Mouse (Mus musculus): Measurements from ENCODE around the gene Onecut3.

The Onecut3 gene

DNA sequence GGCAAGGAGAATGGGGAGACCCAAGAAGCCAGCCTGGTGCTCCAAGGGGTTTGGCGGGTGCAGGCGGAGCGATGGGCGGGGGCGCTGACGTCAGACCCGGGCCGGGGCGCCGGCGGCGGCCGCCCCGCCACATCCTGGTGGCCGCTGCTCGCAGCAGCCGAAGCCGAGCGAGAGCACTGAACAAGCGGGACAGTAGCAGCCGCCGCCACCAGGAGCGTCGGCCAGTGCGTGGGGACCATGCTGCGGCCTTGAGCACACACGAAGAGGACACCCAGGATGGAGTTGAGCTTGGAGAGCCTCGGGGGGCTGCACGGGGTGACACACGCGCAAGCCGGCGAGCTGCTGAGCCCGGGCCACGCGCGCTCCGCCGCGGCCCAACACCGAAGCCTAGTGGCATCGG lies at the start of gene Onecut3:
Onecut3 (plus strand) TSS at position 104 of the 400 bp plus-strand sequence.
- DNase-seq, result no peak

DNA sequence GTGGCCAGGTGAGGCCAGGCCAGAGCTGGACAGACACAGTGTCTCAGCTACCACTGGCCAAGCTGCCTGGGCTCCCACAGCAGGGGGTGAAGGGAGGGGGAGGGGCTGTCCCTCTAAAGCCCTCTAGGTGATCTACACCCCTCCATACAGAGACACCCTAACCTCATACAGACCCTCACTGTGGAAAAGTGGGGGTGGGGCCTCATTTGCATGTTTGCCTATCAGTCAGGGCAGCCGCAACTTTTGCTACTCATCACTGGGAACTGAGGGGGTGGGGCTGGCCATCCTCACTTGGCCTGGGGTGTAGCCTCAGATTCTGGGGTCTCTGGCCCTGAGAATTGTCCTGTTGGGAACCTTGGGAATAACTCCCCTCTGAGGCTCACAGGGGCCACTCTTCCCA lies 49.6 kb upstream of the Onecut3 start:
- no peak for DNase-seq

DNA sequence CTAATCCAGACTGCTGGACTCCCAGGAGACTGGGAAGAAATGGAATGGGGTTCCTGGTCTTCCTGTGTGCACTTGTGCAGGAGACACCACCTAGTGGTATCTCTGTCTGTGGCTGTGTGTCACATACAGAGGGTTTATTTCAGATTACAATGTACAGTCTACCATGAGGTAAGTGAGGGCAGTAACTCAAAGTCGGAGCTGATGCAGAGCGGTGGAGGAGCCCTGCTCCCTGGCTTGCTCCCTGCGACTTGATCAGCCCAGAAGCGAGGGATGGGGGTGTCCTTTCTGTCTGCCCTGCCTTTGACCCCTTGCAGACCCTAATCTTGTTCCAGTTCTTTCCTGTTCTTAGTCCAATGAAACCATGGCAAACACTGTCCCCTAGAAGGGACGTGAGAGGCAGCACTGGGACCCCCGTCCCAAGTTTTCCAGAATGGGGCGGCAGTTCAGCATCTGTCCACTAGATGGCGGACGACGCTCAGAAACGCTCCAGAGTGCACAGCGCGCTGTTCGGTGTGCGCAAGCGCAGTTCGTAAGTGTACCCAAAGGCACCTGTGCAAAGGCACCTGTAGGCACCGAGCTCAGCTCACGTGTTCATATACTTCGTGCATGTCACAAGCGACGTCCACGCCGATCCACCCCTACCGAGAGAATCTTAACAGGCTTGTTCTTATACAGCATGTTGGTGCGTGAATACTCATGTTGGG lies 48.6 kb upstream of the Onecut3 start:
- DNase-seq, result peak; percentile 80

DNA sequence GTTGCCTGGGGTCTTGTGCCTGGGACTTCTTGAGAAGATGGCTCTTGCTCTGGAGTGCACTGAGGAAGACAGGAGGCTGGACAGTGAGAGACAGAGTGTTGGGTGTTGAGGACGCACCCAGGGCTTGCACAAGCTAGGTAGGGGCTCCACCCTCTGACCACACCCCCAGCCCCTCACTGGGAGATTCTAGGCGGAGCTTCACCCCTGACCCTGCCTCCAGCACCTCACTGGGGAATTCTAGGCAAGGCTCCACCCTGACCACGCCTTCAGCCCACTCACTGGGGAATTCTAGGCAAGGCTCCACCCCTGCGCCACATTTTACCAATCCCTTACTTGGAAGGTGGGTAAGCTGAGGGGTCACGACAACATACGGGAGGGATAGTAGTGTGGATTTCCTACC lies 44.0 kb upstream of the Onecut3 start:
- DNase-seq, result no peak

DNA sequence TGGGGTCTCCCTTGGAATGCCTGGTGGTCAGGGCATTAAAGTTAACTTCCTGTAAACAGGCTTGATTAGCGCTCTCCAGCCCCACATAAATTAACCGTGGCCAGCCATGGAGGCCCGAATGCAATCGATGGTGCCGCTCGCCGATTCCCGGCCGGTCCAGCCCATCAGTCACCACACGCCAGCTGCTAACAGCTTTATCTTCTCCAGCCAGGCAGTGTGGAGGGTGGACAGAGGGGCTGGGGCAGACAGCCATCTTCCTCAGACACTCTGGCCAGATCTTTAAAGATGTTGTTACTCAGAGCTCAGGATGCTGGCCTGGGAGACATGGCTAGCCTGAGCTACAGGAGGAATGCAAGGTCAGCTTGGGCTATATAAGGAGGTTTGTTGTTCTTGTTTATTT lies 41.0 kb upstream of the Onecut3 start:
- no peak for DNase-seq

DNA sequence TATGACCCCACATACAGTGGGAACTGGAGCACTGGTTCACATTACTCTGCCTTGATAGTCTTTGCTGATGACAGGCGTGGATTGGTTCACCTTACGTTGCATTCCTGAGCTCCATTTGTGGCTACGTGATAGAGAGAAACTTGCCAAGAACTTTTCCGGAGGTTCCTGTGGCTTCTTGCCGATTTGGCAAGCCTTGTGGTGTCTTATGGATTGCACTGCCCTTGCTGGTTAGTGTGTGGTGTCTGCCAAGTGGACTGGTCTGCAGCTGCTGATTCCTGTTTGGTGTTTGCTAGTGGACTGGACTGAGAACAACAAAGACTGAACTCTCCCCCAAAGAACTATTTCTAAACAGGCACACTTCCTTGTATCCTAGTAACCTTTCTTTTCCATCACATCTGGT lies 39.9 kb upstream of the Onecut3 start:
- DNase-seq, result no peak

DNA sequence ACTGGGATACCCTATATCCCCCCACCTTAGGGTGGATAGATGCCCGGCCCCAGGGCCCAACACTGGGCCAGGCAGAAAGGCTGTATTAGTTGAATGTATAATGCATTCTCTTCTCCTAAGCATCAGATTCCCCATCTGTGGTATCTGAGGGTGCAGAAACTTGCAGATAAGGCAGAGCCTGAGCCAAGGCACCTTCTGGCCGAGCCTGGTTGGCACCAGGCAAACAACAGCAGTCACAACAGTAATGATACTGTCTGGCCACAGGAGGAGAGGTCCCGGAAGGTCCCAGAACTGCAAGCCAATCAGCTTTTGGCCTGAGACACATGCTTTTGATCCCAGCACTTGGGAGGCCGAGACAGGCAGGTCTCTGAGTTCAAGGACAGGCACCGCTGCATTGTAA lies 38.9 kb upstream of the Onecut3 start:
- no peak for DNase-seq

DNA sequence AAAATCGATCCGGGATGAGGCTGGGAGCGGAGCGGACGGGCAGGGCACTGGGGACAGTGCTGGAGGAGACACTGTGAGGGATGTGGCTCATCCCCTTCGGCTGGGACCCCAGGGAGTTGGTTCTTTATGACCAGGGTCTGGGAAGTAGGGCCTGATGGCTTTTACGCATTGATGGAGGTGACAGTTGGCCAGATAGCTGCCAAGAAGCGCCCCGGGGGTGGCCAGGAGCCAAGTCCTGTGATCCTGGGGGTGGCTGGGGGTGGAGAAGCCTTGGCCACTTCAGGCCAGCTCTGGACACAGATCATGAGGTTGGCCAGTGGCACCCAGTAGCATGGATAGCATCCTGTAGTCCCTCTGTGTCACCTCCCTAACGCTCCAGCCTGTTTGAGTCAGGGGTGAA lies 35.4 kb upstream of the Onecut3 start:
- DNase-seq, result no peak

DNA sequence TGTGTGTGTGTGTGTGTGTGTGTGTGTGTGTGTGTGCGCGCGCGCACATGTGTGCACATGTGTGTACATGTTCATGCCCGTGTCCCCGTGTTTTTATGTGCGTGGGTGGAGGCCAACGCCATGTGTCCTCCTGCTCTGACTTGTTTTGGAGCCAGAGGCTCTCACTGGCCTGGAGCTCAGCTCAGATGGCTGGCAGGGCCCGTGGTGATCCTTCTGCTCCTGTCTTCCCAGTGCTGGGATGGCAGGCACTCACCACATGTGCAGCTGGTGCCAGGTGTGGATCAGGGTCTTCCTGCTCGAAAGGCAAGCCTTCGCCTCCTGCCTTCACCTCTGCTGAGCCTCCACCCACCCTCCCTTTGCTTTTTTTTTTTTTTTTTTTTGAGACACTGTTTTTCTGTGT lies 35.0 kb upstream of the Onecut3 start:
- DNase-seq, result no peak

DNA sequence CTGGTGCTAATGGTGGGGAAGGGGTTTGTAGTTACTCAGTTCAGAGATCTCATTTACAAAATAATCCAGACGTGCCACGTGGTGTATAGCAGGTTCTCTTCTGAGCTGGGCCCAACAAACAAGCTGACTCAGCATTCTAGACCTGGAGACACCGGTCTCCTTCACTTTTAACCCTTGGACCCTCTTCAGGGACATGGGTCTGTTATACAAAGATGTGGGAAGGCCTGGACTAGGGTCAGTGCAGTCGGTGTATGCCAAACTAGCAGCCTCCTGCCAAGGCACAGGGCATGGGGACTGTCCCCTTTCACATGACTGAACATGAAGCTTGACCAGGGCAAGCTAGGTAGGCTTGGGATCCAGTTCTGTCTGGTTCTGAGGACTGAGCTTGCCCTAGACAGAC lies 34.3 kb upstream of the Onecut3 start:
- no peak for DNase-seq

DNA sequence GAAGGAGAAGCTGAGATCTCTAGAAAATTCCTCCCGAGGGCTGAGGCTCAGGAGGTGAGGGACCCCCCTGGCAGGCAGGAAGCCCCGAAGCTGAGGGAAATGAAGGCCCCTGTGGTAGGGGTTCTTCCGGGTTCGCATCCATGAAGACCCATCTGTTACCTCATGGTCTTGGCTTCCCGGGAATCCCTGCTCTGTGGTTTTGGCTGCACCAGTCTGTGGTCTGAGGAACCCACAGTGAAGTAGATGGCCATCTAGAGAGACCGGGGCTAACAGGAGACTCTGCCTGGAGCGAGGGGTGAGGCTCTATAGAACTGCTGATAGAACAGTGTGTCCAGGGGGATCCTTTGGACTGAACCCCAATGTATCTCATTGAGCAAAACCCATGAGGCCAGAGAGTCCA lies 33.3 kb upstream of the Onecut3 start:
- DNase-seq, result no peak

DNA sequence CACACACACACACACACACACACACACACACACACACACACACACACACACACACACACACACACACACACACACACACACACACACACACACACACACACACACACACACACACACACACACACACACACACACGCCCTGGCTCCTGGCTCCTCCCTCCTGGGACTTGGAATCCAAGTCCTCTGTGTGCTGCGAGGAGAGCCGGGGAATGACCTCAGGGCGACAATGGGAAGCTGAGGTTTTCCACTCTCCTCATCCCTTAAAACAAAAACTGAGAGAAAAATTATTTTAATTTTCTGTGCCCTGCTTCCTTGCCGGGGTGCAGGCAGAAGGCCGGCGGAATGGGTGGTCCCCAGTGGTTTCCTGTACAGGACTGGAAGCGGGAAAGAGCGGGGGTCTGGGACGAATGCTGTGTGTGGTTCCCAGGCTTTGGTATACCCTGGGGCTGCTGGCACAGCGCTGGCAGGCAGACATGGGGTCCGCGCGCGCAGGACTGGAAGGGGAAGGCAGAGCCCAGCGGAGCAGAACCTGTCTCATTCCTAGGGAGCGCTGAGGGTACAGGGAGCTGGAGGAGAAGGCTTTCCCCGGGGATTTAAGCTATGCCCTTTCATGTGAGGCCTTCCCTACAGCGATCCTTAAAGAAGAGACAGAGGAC lies 30.1 kb upstream of the Onecut3 start:
- DNase-seq, result no peak

DNA sequence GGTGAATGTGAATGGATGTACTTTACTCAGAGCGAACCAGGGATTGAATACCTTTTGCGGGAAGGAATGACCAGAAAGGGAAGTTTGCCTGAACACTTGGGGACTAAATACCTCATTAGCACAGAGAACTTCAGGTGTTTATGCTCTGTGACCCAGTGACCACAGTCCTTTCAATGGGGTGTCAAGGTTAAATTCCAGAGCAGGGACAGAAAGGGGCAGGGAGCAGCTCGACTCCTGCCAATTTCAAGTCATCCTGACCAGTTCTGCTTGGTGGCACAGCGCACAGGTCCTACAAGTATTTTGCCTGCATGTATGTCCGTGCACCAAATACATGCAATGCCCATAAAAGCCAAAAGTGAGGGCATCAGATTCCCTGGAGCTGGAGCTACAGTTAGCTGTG lies 29.6 kb upstream of the Onecut3 start:
- no peak for DNase-seq

DNA sequence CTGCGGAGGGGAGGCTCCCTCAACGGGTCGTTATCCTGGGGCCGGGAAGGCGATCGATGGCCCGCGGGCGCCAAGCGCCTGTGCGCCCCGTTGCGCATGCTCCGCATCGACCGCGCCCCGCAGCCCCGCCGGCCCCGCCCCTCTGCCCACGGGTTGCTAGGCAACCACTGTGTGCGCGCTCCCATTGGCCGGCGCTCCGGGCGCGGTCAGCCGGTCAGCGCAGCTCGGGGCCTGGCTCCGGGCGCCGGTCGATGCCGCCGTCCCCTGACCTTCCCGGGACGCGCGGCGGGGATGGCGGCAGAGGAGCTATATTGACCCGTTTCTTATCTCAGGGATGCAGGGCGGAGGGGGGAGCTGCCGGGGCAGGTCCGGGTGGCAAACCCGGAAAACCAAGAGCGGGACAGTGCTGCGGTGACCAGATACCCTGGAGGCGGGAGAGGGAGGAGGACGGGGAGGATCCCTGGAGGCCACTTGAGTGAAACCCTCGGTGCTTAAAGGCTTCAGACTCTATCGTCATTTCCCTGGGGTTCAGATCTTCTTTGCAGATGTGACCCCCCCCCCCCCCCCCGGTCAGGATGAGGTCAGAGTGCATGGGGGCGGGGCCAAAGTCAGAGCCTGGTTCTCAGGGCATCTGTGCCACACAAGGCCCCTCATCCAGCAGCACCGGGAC lies 19.2 kb upstream of the Onecut3 start:
- DNase-seq, result peak; percentile 90

DNA sequence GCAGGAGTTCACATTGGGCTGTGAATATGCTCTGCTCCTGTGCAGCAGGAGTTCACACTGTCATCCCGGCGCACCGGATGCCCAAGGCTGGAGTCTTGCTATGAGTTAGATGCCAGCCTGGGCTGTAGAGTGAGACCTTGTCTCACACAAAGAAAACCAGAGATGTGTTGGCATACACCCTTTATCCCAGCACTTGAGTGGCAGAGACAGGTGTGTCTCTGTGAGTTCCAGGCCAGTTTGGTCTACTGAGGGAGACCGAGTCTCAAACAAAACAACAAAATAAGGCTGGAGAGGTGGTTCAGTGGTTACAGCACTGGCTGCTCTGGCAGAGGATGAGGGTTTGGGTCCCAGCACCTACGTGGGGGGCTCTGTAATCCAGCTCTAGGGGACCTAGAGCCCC lies 16.1 kb upstream of the Onecut3 start:
- no peak for DNase-seq

DNA sequence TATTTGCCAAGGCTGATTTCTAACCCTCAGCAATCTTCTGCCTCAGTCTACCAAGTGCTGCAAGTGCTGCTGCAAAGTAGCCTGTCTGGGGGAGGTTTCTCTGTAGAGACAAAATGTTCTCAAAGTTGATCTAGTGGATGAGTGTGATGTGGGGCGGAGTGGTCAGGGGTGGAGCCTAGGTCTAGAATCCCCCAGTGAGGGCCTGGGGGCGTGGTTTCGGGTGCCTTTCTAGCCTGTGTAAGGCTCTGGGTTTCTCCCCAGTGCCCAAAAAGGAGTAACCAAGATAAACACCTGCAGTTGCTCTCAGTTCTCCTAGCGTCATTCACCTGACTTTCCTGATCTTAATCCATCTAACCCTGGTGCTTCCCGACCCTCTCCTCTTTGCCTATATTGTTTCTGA lies 13.6 kb upstream of the Onecut3 start:
- no peak for DNase-seq

DNA sequence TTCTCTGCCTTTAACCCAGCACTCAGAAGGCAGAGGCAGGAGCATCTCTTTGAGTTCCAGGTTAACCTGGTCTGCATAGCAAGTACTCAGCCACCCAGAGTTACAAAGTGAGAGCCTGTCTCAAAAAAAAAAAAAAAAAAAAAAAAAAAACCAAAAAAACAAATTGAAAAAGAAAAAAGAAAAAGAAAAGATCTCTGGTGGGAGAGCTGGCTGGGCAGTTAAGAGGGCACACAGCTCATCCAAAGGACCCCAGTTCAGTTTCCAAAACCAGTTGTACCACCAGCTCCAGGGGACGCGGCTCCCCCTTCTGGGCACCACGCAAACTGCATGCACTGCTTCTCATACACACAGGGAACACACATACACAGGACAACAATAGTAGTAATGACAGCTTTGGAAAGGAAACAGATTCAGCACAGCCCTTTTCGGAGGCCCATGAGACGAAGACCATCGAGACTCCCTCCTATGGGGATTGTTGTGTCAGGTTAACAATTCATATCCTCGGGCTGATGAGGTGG lies 7.7 kb upstream of the Onecut3 start:
- no peak for DNase-seq

DNA sequence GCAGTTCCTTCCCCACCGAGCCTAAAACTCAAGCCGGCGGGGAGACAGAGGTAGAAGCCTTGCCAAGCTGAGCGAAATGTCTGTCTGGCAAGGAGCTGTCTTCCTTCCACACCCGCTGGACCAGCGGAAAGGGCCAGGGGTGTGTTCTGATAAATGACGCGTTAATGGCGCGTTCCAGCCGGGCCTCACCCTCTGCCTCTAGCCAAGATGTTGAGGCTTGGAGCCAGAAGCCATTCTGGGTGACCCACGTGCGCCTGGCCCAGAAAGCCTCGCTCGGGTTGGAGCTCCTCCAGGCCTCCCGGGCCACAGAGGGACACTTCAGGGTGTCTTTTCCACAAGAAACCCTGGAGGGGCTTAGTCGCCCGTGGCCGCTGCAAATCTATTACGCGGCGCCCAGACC lies 4.6 kb upstream of the Onecut3 start:
- no peak for DNase-seq

DNA sequence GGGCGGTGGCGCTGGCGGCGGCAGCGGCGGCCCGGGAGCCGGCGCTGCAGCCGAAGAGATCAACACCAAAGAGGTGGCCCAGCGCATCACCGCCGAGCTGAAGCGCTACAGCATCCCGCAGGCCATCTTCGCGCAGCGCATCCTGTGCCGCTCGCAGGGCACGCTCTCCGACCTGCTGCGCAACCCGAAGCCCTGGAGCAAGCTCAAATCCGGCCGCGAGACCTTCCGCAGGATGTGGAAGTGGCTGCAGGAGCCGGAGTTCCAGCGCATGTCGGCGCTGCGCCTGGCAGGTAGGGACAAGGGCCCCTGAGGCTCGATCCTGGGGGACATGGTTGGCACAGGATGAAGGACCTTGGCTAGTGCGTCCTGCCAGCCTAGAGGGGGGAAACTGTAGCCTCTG lies 1.3 kb downstream of the Onecut3 start:
- DNase-seq, result no peak

DNA sequence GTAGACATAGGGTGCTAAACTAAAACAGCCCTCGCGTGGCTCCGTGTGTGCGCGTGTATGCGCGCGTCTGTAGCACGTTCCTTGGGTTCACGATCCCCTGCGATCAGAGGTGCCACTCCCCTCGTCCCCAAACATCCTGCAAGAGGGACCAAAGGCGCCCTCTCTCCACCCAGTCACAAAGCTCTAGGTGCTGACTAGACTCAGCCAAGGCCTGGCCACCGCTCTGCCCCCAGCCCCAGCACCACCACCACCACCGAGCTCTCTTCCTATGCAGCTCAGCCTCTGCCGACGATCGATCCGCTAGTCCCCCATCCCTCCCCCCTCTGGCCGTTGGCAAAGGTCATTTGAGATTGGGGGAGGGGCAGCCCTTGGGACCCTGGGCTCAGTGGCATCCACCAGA lies 1.8 kb downstream of the Onecut3 start:
- DNase-seq, result no peak

DNA sequence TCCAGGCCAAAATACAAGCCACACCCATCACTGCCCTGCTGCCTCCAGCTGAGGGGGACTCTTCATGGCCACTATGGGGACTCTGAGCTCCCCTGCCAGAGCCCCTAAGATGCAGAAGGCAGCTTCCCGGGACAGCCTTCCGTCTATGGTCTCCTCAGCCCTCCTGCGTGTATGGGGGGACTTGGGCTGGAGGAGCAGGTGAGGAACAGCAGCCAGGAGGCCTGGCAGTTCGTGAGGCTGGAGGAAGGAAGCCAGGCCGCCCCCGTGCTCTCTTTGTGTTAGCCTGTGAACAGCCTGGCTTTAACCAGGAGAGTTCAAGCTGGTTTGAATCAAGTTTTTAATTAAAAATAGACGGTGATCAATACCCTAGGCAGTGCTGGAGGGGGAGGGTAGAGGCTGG lies 7.7 kb downstream of the Onecut3 start:
- DNase-seq, result no peak

DNA sequence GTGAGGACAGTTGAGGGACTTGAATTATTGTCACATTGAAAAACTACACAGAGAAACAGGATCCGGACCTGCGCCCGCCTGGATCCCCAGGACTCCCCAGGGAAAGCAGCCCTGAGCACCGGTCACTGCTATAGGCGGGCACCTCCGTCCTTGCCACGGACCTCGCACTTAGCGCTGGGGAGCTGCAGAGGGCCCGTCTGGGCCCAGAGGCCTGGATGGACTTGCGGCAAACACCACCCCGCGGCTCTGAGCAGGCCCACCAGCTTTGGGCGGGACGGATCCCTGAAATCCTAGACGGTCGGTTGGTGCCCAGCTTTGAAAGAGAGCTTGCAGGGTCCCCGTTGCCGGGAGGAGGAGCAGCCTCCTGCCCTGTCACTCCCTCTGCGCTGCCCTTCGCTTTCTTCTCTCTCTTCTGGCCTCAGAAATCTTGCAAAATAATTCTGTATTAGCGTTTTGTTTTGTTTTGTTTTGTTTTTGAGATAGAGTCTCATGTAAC lies 8.2 kb downstream of the Onecut3 start:
- no peak for DNase-seq

DNA sequence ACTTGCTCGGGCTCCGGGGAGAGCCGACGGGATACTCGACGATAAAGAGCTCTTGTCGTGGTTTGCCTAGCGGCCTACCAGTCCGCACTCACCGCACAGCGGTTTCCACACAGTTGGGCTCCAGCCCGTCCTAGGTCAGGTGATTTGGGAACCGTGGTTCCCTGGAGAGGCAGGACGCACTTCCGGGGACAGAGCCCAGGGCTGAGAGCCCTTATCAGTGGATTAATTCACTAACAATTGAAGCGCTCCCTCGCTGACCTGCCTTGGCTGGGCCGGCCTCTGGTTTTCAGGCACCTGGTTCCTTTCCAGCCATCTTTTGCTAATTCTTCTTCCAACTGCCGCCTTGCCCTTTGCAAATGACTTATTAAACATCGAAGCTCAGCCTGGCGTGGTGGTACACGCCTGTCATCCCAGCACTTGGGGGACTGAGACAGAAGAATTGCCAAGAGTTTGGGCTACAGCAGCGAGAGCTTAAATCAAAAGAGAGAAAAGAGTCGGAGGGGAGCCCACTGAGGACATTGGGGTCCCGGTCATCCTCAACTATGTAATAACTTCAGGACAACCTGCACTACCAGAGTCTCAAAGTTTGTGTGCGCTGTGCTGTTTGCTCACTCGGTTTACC lies 9.1 kb downstream of the Onecut3 start:
- DNase-seq, result no peak

DNA sequence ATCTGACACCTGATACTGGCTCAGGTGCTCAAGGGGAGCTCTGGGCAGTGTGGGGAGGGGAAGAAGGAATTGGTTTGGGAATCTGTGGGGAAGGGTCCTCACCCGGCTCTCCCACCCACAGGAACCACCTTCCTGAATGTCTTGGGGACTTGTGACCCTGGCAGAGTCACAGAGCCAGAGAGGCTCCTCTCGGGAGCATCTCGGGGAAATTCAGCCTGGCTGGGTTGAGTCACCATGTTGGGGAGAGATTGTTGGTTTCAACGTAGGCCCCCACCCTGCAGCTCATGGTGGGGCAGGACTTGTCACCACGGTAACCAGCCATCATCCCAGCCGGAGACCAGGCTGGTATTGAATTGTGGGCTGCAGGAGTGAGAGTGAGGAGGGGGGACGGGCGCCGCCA lies 10.1 kb downstream of the Onecut3 start:
- DNase-seq, result no peak
